23 mouse cellular contexts compared by ENCODE assay signal in the genomic region with DNA sequence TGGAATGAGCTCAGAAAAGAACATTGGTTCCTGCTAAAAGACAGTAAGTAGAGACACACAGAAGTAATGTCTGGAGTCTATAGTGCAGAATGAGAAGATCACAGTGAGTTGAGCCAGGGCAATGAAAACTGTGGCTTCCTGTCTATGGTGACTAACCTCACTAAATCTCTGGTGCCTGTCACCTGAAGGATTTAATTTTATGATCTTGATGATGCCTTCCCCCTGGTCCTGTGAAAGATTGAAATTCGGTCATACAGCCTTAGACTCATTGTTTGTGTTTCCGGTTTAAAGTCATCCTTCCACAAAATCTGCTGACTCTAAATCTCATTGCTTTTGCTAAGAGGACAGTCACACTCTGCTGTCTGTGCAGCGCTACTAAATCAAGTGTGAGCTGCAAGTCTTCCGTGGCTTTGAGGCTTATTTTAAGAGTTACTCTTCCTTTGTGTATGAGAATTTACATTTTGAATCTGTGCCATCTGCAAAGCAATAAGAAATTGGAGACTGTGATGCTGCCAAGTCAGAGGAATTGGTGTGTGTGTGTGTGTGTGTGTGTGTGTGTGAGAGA.
DNase-seq lines count a peak whose midpoint lies in the region; ATAC-seq and TF ChIP-seq lines count a peak whose summit lies in the region.
"Had no signal": no experiment of that assay in that cellular context is flagged by ENCODE, and none has a peak within 500 bp of the region (broad histone marks: within the 10 kb centered on the region; RNA-seq: fewer than 3 reads in every experiment).

No protein-coding gene starts in this region.

- CTCF ChIA-PET in Patski (lab: Charles Lee) = no interaction called here

- ATAC-seq in forebrain, embryonic 14.5 days = no peak
- ATAC-seq in forebrain, embryonic 15.5 days (replicated peaks) = no peak
- peak; percentile 81 for ATAC-seq in frontal cortex, adult (ENCODE audit: low TSS enrichment)
- ATAC-seq in kidney, postnatal 0 days (replicated peaks; ENCODE audit: low FRiP score, low read depth) = no peak
- ATAC-seq in Patski = peak; percentile 97
- ATAC-seq: intestine, postnatal 0 days had no signal

- no peak for TF ChIP-seq CTCF in kidney, postnatal 0 days (IDR thresholded peaks at IDR 0.05; ENCODE audit: low read depth)
- no peak for TF ChIP-seq CTCF in Patski (IDR thresholded peaks at IDR 0.05)

- peak; percentile 40 for DNase-seq in forebrain, embryonic 14.5 days (ENCODE audit: low spot score)
- DNase-seq in frontal cortex, adult 2 months (ENCODE audit: extremely low spot score in 1 of 2, low spot score in 1 of 2) = no peak
- DNase-seq in kidney, postnatal 0 days (ENCODE audit: low spot score) = peak; percentile 47
- no peak for DNase-seq in kidney, postnatal 10 days
- peak; percentile 56 for DNase-seq in Patski (ENCODE audit: low read depth, low spot score)
- DNase-seq in T-cell, adult 2 months (ENCODE audit: low spot score) = no peak
- DNase-seq: adrenal gland, adult 2 months; adrenal gland, postnatal 14 days; cerebellum, adult 18-20 months; cerebellum, adult 9-10 months; cerebellum, postnatal 14 days; gastrocnemius, postnatal 25 days; heart, adult 18-20 months; heart, postnatal 10 days; heart, postnatal 36 days had no signal

- in situ Hi-C loops in Patski (cut with MboI; ENCODE audit: low pct_unique_long_range_greater_than_20kb) = no loop called here

- no peaks in the 10 kb centered on the region for H3K27me3 ChIP-seq in forebrain, embryonic 14.5 days (replicated peaks; ENCODE audit: control insufficient read depth, insufficient read depth, low read length)
- no peaks in the 10 kb centered on the region for H3K27me3 ChIP-seq in forebrain, embryonic 15.5 days
- no peaks in the 10 kb centered on the region for H3K27me3 ChIP-seq in kidney, postnatal 0 days (ENCODE audit: insufficient read depth, low read length)
- H3K27me3 ChIP-seq in Patski = no peaks in the 10 kb centered on the region
- H3K27me3 ChIP-seq: heart, embryonic 12.5 days; heart, embryonic 15.5 days; hindbrain, embryonic 13.5 days had no signal

- no peak overlapping the region for H3K4me3 ChIP-seq in forebrain, embryonic 14.5 days (ENCODE audit: low read depth, low read length)
- no peak overlapping the region for H3K4me3 ChIP-seq in forebrain, embryonic 15.5 days
- no peak overlapping the region for H3K4me3 ChIP-seq in kidney, postnatal 0 days (replicated peaks; ENCODE audit: low read depth, low read length)
- H3K4me3 ChIP-seq: forebrain, embryonic 10.5 days; heart, embryonic 12.5 days; heart, embryonic 15.5 days; hindbrain, embryonic 10.5 days; hindbrain, embryonic 13.5 days had no signal

- H3K4me2 ChIP-seq in forebrain, embryonic 14.5 days (ENCODE audit: low read length) = no peak overlapping the region
- H3K4me2 ChIP-seq in forebrain, embryonic 15.5 days (replicated peaks) = no peak overlapping the region
- H3K4me2 ChIP-seq in kidney, postnatal 0 days (ENCODE audit: low read length) = no peak overlapping the region
- H3K4me2 ChIP-seq: heart, embryonic 12.5 days; heart, embryonic 15.5 days; hindbrain, embryonic 13.5 days had no signal

- WGBS in forebrain, embryonic 14.5 days = 70% methylated on average over 4 of the region's 4 CpGs
- 64% methylated on average over 4 of the region's 4 CpGs for WGBS in forebrain, embryonic 15.5 days
- 18% methylated on average over 4 of the region's 4 CpGs for WGBS in kidney, postnatal 0 days

- POLR2A ChIA-PET in Patski (lab: Charles Lee) = interaction anchor here (0.7 kb wide), 1 partner anchor 74 kb away, joined by 3 read pairs; no protein-coding TSS in a partner anchor

- H3K9ac ChIP-seq in forebrain, embryonic 14.5 days (ENCODE audit: low read length) = no peak overlapping the region
- no peak overlapping the region for H3K9ac ChIP-seq in forebrain, embryonic 15.5 days (replicated peaks)
- H3K9ac ChIP-seq in kidney, postnatal 0 days (ENCODE audit: low read depth, low read length) = no peak overlapping the region
- H3K9ac ChIP-seq: heart, embryonic 12.5 days; heart, embryonic 15.5 days; hindbrain, embryonic 13.5 days had no signal

- H3K36me3 ChIP-seq in forebrain, embryonic 14.5 days (ENCODE audit: control insufficient read depth, insufficient read depth, low read length) = no peaks in the 10 kb centered on the region
- no peaks in the 10 kb centered on the region for H3K36me3 ChIP-seq in forebrain, embryonic 15.5 days
- no peaks in the 10 kb centered on the region for H3K36me3 ChIP-seq in kidney, postnatal 0 days (ENCODE audit: insufficient read depth, low read length)
- H3K36me3 ChIP-seq: forebrain, embryonic 10.5 days; heart, embryonic 12.5 days; heart, embryonic 15.5 days; hindbrain, embryonic 10.5 days; hindbrain, embryonic 13.5 days had no signal

- no peaks in the 10 kb centered on the region for H3K4me1 ChIP-seq in forebrain, embryonic 14.5 days (ENCODE audit: control insufficient read depth, insufficient read depth, low read length)
- no peaks in the 10 kb centered on the region for H3K4me1 ChIP-seq in forebrain, embryonic 15.5 days
- no peaks in the 10 kb centered on the region for H3K4me1 ChIP-seq in kidney, postnatal 0 days (replicated peaks; ENCODE audit: insufficient read depth, low read length)
- H3K4me1 ChIP-seq: forebrain, embryonic 10.5 days; heart, embryonic 12.5 days; heart, embryonic 15.5 days; hindbrain, embryonic 10.5 days; hindbrain, embryonic 13.5 days had no signal

- no peak overlapping the region for H3K27ac ChIP-seq in forebrain, embryonic 14.5 days (ENCODE audit: low read depth, low read length)
- H3K27ac ChIP-seq in forebrain, embryonic 15.5 days (replicated peaks) = no peak overlapping the region
- H3K27ac ChIP-seq in kidney, postnatal 0 days = no peak overlapping the region
- H3K27ac ChIP-seq: forebrain, embryonic 10.5 days; heart, embryonic 15.5 days; hindbrain, embryonic 10.5 days; hindbrain, embryonic 13.5 days had no signal

- H3K9me3 ChIP-seq in forebrain, embryonic 14.5 days (replicated peaks; ENCODE audit: control insufficient read depth, low read length) = no peaks in the 10 kb centered on the region
- H3K9me3 ChIP-seq in forebrain, embryonic 15.5 days = no peaks in the 10 kb centered on the region
- H3K9me3 ChIP-seq in kidney, postnatal 0 days (replicated peaks; ENCODE audit: low read length) = no peaks in the 10 kb centered on the region
- H3K9me3 ChIP-seq: forebrain, embryonic 10.5 days; heart, embryonic 12.5 days; heart, embryonic 15.5 days; hindbrain, embryonic 10.5 days; hindbrain, embryonic 13.5 days had no signal

Comparison
In these comparisons a context has a peak if more than half of its experiments do, and no peak if none do; other contexts are left out.
1. DNase-seq: peak in forebrain, embryonic 14.5 days (single experiment), kidney, postnatal 0 days (single experiment) and Patski (single experiment); none in frontal cortex, adult 2 months (0 of 2), kidney, postnatal 10 days (single experiment) and T-cell, adult 2 months (single experiment).
2. ATAC-seq: peak in frontal cortex, adult (single experiment) and Patski (single experiment); none in forebrain, embryonic 14.5 days (single experiment), forebrain, embryonic 15.5 days (single experiment) and kidney, postnatal 0 days (single experiment).